Mouse (Mus musculus): Measurements from ENCODE around the gene Ntn5.
A peak's percentile ranks its signal among the peaks of the same experiment; 100 is the strongest.
"Not testable (repeated sequence)": the region's sequence is repeated elsewhere in the genome, so short reads cannot be mapped to it uniquely, and the experiment has no call there.

The Ntn5 gene

DNA sequence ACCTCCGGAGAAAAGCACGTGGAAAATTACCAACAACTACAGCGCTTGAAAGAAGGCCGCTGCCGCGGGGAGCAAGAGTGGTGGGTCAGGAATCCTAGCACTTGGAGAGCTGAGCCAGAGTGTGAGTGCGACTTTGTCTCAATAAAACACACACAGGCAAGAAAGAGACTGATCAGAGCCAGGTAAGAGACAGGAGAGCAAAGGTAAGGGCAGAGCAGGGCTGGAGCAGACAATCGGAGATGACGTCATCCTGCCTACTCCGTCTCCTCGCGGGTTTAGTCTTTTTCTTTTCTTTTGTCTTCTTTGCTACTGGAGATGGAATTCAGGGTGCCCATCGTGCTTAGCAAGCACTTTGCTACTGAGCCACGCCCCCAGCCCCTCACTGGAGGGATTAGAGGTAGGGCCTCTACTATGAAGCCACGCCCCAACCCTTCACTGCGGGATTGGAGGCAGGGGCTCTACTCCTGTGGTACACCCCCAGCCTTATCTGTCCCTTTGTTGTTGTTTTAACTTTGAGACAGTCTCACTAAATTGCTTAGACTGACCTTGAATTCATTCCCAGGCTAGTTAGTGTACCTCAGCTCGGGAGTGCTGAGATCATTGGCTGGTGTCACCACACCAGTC lies 29.3 kb upstream of the Ntn5 start:
- no peak for DNase-seq (ENCODE audit: low read depth in 1 of 2, low spot score in 2 of 2)

DNA sequence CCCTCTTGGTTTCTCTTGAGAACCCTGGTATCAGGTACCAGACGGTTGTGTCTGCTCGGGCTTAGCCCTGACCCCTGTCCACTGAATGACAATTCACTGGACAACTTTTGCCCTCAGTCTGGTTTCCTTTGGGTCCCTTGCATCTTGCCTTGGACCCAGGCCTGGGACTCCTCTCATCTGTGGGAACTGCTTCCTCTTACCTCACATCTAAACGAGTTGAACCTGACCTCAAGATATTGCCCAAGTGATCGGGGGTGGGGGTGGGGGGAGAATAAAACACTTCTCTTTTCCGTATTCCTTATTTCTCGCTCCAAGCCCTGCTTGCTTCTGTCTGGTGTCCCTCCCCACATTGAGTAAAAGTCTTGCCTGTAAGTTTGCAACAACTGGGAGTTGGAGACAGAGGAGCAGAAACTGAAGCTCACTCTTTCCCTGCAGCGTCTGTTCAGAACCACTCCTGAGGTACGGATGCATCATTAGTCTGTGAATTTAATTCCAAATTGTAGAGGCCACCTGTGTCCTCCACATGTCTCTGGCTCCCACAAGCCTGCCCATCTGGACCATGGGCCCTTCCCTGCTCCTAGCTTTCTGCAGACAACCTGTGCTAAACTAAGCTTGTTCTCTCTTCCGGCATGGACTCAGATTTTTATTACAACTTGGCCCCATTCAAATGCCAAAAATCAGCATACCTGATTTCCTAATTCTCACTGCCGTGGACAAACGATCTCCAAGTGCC lies 22.9 kb upstream of the Ntn5 start:
- DNase-seq (ENCODE audit: low read depth in 1 of 2, low spot score in 2 of 2) = no peak

GRCm38 (mm10) chr7:45661702-45662101 lies 22.1 kb upstream of the Ntn5 start:
- not testable (repeated sequence) for DNase-seq (ENCODE audit: low read depth in 1 of 2, low spot score in 2 of 2)

GRCm38 (mm10) chr7:45665303-45666138 lies 18.3 kb upstream of the Ntn5 start:
- no peak for DNase-seq (ENCODE audit: low read depth in 1 of 2, low spot score in 2 of 2)

GRCm38 (mm10) chr7:45666161-45666560 lies 17.7 kb upstream of the Ntn5 start, which contains the start of gene Fut2:
Gene Fut2 (minus strand): TSS chr7:45666394.
- DNase-seq (ENCODE audit: low read depth in 1 of 2, low spot score in 2 of 2) = no peak

GRCm38 (mm10) chr7:45667761-45668160 lies 16.1 kb upstream of the Ntn5 start:
- no peak for DNase-seq (ENCODE audit: low read depth in 1 of 2, low spot score in 2 of 2)

DNA sequence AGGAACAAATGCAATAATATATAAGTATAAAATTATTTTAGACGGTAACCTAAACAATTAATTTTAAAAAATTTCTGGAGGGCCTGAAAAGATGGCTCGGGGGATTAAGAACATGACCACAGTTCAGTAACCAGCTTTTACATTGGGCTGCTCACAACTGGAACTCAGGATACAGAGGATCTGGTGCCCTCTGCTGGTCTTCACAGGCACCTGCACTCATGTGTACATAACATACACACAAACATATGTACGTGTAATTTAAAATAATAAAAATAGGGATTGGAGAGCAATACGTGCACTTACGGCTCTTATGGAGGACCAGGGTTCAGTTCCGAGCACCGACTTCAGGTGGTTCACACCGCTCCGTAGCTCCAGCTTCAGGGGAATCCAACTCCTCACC lies 14.9 kb upstream of the Ntn5 start:
- no peak for DNase-seq (ENCODE audit: low read depth in 1 of 2, low spot score in 2 of 2)

- no peak for DNase-seq (ENCODE audit: low read depth in 1 of 2, low spot score in 2 of 2)
Measured at GRCm38 (mm10) chr7:45677627-45678295, 6.1 kb upstream of the Ntn5 start.

- no peak for DNase-seq (ENCODE audit: low read depth in 1 of 2, low spot score in 2 of 2)
Measured at GRCm38 (mm10) chr7:45678513-45678912, 5.3 kb upstream of the Ntn5 start.

- no peak for DNase-seq (ENCODE audit: low read depth in 1 of 2, low spot score in 2 of 2)
Measured at GRCm38 (mm10) chr7:45679966-45680621, 3.7 kb upstream of the Ntn5 start.

- no peak for DNase-seq (ENCODE audit: low read depth in 1 of 2, low spot score in 2 of 2)
Measured at GRCm38 (mm10) chr7:45681046-45681736, 2.6 kb upstream of the Ntn5 start.

DNA sequence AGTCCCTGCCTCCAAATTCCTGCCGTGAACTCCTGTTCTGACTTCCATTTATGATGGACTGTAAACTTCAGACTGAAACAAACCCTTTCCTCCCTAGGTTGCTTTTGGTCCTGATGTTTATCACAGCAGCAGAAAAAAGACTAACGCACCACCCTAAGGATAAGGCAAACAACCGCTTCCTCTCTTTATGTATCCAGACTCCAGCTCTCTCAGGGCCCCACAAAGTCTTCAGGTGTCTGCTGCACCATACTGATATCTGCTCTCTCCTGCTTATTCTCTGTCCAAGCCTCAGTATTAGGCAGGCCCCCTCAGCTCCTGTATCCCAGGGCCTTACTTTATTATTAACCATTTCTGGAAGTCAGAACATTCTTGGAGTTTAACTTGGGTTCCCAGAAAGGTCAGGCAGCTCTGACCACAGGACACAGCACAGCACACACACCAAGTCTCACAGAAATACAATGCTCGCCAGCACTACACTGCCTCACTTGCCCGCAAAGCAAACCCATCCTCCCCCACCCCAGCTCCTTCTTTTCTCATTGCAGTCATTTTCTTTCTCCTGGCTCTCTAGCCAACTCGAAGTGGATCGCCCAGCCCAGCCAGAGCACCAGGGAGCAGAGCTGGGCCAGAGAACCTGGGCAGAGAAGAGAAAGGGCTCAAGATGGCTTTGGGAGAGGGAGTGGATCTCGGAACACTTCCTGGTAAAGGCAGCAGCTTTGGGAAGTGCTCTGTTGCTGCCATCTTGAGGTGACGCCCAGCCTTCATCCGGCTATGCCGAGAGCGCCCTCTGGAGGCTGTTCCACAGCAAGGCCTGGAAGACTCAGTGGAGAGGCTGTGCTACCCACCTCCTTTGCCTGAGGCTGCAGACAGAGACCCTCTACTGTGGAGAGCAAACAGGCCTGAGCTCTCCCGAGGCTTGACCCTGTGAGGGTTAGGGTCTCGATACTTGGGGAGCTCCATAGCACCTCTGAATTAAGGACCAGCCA lies 1.4 kb upstream of the Ntn5 start:
- DNase-seq (ENCODE audit: low read depth in 1 of 2, low spot score in 2 of 2) = peak; percentile 58 to 73

DNA sequence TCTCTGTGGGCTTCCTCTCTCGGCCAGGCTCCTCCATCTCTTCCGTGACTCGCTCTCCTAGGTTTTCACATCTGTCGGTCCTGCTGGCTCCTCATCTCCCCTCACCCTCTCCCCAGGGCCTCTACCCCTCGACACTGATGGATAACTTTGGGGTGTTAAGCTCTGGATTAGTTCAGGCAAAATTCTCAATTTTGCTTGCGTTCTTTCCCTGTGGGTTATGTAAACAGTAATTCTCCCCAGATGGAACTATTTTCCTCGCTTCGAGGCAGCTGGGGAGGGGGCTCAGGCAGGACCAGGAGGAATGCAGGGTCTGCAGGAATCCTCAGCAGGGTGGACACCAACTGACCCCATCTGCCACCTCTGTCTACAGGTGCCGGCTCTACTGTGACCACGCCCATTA lies 2.0 kb downstream of the Ntn5 start:
- no peak for DNase-seq (ENCODE audit: low read depth in 1 of 2, low spot score in 2 of 2)

DNA sequence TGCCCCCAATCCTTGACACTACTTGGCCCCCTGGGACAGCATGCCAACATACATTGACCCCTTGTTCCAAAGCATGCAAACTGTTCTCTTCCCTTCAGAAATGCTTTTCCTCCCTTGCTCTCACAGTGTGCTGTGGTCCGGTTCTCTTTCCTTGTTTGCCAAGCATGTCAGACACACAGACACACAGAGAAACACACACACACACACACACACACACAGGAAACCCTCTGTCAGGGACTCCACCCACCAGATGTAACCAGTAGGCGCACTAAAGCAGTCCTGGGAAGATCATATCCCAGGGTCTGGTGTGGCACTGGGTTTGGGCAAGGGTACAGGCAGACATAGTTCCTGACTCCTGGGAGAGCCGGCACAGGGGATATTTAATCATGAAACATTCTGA lies 3.0 kb downstream of the Ntn5 start:
- DNase-seq (ENCODE audit: low read depth in 1 of 2, low spot score in 2 of 2) = no peak

- DNase-seq (ENCODE audit: low read depth in 1 of 2, low spot score in 2 of 2) = no peak
Measured at GRCm38 (mm10) chr7:45689099-45689498, 5.3 kb downstream of the Ntn5 start.

DNA sequence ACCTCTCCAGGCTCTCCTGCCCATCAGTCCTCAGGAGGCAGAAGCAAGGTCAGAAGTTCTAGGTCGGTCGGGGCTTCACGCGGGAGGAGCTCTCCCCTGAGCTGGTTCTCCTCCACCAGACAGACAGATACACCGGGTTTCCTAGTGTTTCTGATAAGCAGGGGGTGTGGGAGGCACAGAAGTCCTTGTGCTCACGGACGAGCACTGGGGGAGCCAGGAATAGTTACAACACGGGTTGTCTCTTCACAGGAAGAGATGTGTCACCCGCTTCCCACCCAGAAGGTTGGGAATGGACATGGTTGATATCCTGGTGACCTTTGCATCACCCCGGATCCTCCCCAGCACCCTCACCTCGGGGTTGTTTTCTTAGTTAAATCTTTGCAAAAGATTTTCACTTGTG lies 6.0 kb downstream of the Ntn5 start:
- no peak for DNase-seq (ENCODE audit: low read depth in 1 of 2, low spot score in 2 of 2)

DNA sequence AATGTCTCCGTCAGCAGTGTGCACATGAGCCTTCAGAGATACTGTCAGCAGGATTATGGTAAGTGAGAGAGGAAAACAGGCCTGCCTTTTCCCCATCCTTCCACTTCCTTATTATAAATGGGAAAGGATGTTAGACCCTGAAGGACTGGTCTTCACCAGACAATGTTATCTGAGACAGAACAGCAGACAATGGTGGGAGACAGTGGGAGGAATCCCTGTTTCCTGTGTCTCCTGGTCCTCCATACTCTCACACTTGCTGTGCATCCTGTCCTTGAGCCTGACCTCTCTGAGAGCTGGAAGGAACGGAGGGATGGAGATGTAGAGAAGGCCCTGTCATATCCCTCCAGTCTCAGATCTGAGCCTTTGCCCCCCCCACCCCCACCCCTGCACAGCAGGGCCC lies 8.5 kb downstream of the Ntn5 start:
- no peak for DNase-seq (ENCODE audit: low read depth in 1 of 2, low spot score in 2 of 2)

DNA sequence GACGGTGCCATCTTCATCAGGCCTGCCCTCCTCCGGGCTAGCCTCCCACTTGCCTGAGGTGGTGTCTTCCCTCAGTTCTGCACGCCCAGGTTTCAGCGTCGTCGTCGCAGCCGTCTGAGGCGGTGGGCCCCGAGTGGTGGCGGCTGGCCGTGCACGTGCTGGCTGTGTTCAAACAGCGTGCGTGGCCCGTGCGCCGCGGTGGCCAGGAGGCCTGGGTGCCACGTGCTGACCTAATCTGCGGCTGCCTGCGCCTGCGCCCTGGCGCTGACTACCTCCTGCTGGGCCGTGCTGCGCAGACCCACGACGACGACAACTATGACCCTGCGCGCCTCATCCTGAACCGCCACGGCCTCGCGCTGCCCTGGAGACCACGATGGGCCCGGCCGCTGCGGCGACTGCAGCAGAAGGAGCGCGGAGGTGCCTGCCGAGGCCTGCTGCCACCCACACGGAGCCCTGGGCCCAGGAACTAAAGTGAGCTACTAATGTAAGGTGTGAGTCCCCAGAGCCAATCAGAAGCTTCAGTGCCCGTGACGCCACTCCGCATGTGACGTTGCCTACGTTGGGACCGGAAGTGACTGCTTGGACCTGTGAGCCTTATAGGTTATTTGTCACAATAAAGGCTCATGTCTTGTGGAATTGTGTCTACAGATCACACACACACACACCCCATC lies 10.2 kb downstream of the Ntn5 start, which contains the start of gene Sec1:
TSS of gene Sec1 (minus strand) at position 482 of the 671 bp plus-strand sequence.
- no peak for DNase-seq (ENCODE audit: low read depth in 1 of 2, low spot score in 2 of 2)
